Mouse (Mus musculus): ENCODE results near the gene Sf3b4. TPM values are rescaled to one million over a fixed set of nuclear protein-coding genes. Genes with fewer than 3 reads are reported as not detected.

Sf3b4 gene
- 10 to 100 TPM; 34.1 to 36.8 TPM for total RNA-seq (2021)

GRCm38 (mm10) chr3:96172197-96173178, at the start of gene Sf3b4:
Gene Sf3b4, plus strand, starts transcription at chr3:96172332.
- peak; percentile 86 for DNase-seq

- no peak for DNase-seq
Measured at GRCm38 (mm10) chr3:96124235-96124634, 47.9 kb upstream of the Sf3b4 start.

DNA sequence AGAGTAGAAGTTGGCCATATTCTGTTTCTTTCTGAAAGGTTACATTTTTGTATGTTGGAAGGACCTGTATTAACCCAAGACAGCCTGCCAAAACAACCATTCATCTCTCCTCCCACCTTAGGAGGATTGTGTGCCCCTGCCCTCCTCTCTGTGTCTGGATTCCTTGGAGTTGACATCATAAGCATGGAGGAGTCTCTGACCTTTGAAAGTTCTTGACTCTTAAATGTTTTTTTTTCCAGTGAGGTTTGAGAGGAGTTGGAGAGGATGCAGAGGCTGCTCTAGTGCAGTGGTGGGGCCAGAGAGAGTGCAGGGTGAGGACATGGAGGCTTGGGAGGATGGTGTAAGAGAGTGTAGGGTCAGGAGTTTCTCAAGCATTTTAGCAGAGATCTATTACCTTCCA, 44.0 kb upstream of the Sf3b4 start:
- no peak for DNase-seq

DNA sequence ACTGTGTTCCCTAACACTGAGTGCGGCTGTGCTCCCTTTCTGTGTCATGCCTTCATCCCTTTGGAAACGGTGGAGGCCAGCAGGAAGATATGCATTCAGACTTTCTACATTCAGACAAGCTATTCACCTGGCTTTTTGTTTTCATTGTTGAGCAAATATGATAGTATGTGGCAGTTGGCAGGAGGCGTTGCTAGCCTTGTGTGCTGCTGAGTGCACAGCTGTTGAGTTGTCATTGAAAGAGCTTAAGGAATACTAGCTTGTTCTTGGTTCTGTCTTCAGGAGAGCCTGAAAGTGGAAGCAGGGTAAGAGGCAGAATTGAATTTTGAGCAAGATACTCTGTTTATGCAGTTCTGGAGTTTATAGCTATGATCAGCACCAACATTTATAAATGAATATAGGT, 39.7 kb upstream of the Sf3b4 start:
- DNase-seq: no peak

DNA sequence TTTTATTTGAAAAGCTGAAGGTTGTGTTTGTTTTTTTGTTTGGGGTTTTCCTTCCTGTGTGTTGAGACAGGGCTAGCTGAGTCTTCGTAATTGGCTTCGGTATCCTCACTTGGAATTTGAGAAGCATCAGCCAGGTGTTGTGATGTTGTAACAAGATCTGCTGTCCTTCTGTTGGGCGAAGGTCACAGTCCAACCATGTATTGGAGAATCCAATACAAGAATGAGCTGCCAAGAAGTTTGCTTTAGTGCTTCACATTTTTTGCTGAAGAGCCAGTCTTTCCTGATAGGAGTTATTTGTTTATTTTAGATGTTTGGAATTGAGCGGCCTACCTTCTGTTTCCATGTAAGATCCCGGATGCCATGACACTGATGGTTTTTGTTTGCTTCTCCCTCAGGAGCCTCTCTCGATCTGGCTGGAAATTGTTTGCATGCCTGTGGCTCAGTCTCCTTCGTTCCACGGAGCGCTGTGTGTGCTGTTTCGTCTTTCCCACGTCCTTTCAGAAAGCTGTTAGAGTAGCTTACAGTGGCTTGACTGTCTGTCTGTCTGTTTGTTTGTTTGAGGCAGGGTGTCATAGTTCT, 38.7 kb upstream of the Sf3b4 start:
- DNase-seq: no peak

- DNase-seq: peak; percentile 31
Measured at GRCm38 (mm10) chr3:96135011-96135410, 37.1 kb upstream of the Sf3b4 start.

- peak; percentile 61 for DNase-seq
Measured at GRCm38 (mm10) chr3:96147950-96148349, 24.2 kb upstream of the Sf3b4 start.

GRCm38 (mm10) chr3:96151836-96152235, 20.3 kb upstream of the Sf3b4 start:
- no peak for DNase-seq

GRCm38 (mm10) chr3:96152611-96153010, 19.5 kb upstream of the Sf3b4 start:
- no peak for DNase-seq

GRCm38 (mm10) chr3:96155501-96155900, 16.6 kb upstream of the Sf3b4 start:
- DNase-seq: no peak

- DNase-seq: no peak
Measured at GRCm38 (mm10) chr3:96159820-96160219, 12.3 kb upstream of the Sf3b4 start.

GRCm38 (mm10) chr3:96160222-96160802, 11.8 kb upstream of the Sf3b4 start:
- peak; percentile 65 for DNase-seq

DNA sequence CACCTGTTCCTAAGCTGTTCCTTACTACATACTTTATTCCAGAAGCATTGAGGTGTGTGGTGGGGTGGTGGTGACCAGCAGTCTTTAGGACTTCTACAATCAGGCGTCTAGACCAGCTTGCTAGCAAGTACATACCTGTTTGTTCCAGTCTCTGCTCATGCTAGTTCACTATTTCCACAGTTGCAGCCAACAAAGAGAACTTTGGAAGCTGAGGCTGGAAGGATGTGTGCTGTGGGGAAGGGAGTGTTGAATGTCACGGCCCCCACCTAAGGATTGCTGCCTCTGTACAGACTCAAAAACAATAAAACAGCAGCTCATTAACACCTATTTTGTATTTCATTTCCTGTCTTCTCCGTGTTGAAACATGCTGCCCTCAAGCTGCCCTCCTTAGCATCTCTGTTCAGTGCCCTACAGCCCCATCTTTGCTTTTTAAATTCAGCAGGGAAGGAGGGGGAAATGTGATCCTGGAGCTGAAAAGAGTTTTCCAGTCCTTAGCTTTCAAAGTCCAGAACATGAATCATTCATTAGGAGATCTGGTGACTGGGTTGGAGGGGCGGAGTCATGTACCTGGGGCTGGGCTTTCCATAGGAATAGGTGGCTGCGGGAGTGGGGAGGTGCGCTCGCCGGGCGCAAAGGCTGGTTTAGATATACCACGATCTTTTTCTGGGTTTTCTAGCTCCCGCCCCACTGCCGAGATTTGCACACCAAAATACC, 11.2 kb upstream of the Sf3b4 start:
- peak; percentile 52 for DNase-seq

GRCm38 (mm10) chr3:96161869-96162840, 10.0 kb upstream of the Sf3b4 start, which contains the start of gene Mtmr11:
Gene Mtmr11, plus strand, starts transcription at chr3:96162004.
- peak; percentile 32 for DNase-seq

GRCm38 (mm10) chr3:96163040-96163439, 9.1 kb upstream of the Sf3b4 start:
- DNase-seq: no peak

- DNase-seq: peak; percentile 39
Measured at GRCm38 (mm10) chr3:96168466-96169158, 3.5 kb upstream of the Sf3b4 start.

- no peak for DNase-seq
Measured at GRCm38 (mm10) chr3:96170276-96170675, 1.9 kb upstream of the Sf3b4 start.

GRCm38 (mm10) chr3:96170976-96171545, 1.1 kb upstream of the Sf3b4 start:
- no peak for DNase-seq

- no peak for DNase-seq
Measured at GRCm38 (mm10) chr3:96171583-96172196, 442 bp upstream of the Sf3b4 start.

DNA sequence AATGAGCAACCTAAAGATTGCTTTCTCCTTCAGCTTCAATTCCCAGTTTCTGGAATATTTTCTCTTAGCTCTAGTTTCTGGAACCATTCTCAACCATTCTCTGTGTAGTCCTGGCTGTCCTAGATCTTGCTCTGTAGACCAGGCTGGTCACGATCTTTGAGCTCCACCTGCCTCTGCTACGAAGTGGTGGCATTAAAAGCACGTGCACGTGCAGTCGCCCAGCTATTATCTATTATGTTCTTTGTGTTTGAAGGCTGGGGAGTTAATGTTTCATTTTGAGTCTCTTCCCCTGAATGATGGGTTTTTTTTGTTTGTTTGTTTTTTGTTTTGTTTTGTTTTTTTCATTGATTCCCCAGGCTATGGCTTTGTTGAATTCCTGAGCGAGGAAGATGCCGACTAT, 1.1 kb downstream of the Sf3b4 start:
- no peak for DNase-seq

All from heart, postnatal 4 days (tissue).